Mouse (Mus musculus) cortical plate, adult 2 months (tissue): ENCODE results near the gene Cnot11.

Experiments
- CTCF ChIP-seq: fragments of 200-500 bp; IDR thresholded peaks from 2 replicates; pipeline ENCODE4 v1.5.1; 2011; ENCODE audit warnings: mild to moderate bottlenecking, control low read depth, low read length; ENCODE audit not compliant: insufficient read depth; ENCODE audit errors: extremely low read depth
- POLR2A ChIP-seq: fragments of 200-500 bp; IDR thresholded peaks from 2 replicates; pipeline ENCODE4 v1.6.1; 2011; ENCODE audit warnings: mild to moderate bottlenecking, low read length, control low read depth; ENCODE audit not compliant: insufficient read depth; ENCODE audit errors: extremely low read depth

DNA sequence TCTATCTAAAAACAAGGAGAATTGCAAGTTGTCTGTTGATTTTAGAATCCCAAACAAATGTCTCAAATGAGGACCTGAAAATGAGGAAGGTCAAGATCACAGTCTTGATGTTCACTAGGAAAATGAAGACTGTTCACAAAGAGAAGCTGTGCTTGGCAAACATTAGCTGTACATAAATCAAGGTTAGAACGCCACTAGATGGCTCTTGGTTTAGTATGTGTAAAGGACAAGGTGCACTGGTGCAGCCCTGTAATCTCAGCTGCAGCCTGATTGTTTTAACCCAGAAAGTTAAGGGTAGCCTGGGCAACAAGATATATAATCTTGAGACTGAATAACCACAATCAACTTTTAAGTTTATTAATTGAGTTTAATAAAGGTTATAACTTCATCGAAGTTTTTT is 12.4 kb downstream of the Cnot11 start:
- TF ChIP-seq POLR2A: no peak
- no peak for TF ChIP-seq CTCF
